Mouse (Mus musculus) gastrocnemius, adult 2 months (tissue): ENCODE measurements around the gene Cnn3. TPM values are rescaled to one million over a fixed set of nuclear protein-coding genes. Genes with fewer than 3 reads are reported as not detected.

ENCODE experiments used
- DNase-seq: peaks from one replicate; pipeline ENCODE4 v3.0.0; 2022
- H3K27ac ChIP-seq: fragments of 200-600 bp; 2 replicates; pipeline ENCODE4 v1.8.1; 2022; ENCODE audit warnings: mild to moderate bottlenecking
- H3K4me3 ChIP-seq: fragments of 200-600 bp; 2 replicates; pipeline ENCODE4 v1.8.1; 2022; ENCODE audit warnings: mild to moderate bottlenecking, moderate library complexity
- CTCF ChIP-seq: fragments of 200-600 bp; IDR thresholded peaks from 2 replicates; pipeline ENCODE4 v1.8.1; 2022; ENCODE audit warnings: antibody characterized with exemption, mild to moderate bottlenecking, moderate library complexity
- intact Hi-C: fragments of 180-260 bp; cut with DNase I; formaldehyde crosslinking; loops from one replicate; pipeline ENCODE4 v1.15.1; 2025
- total RNA-seq, 2 experiments: library from RNA; stranded (reverse); gene quantifications; 2 replicates each; pipeline ENCODE4 v1.2.3; 2021

Cnn3 gene
- total RNA-seq, 2 experiments from 2014 or later: 16.5 to 28.2 TPM

GRCm38 (mm10) chr3:121492026-121492425, 65.7 kb downstream of the Cnn3 start:
- H3K27ac ChIP-seq: no peak overlapping the region
- TF ChIP-seq CTCF: no peak
- no peak for DNase-seq
- H3K4me3 ChIP-seq: no peak overlapping the region
- intact Hi-C loops: no loop called here

GRCm38 (mm10) chr3:121493997-121494421, 67.7 kb downstream of the Cnn3 start:
- no peak for TF ChIP-seq CTCF
- Histone ChIP-seq H3K4me3 (peak overlapping the region; percentile 43), H3K27ac (0 out of 2 replicates have a peak overlapping the region, but pooled peaks have one; percentile 16)
- no peak for DNase-seq
- intact Hi-C loops: no loop called here

GRCm38 (mm10) chr3:121500225-121500624, 73.9 kb downstream of the Cnn3 start:
- TF ChIP-seq CTCF: no peak; the same call in 1 of the 2 replicates
- DNase-seq: peak; percentile 84
- H3K4me3 ChIP-seq: no peak overlapping the region
- H3K27ac ChIP-seq: no peak overlapping the region
- intact Hi-C loops: loop anchor here (1.0 to 2.0 kb wide), 2 partner anchors 193 to 329 kb away; partner anchors contain the start of gene Rwdd3

GRCm38 (mm10) chr3:121500734-121501133, 74.4 kb downstream of the Cnn3 start:
- no peak for DNase-seq
- Histone ChIP-seq H3K4me3 (no peak overlapping the region), H3K27ac (no peak overlapping the region)
- TF ChIP-seq CTCF: no peak
- intact Hi-C loops: loop anchor here (1.0 to 2.0 kb wide), 2 partner anchors 193 to 330 kb away; partner anchors contain the start of gene Rwdd3

- intact Hi-C loops: no loop called here
- TF ChIP-seq CTCF: no peak
- H3K4me3 ChIP-seq: no peak overlapping the region
These were observed 78.7 kb downstream of the Cnn3 start for GRCm38 (mm10) chr3:121504927-121505487.

GRCm38 (mm10) chr3:121506175-121506574, 79.9 kb downstream of the Cnn3 start:
- intact Hi-C loops: no loop called here
- no peak for DNase-seq
- no peak for TF ChIP-seq CTCF
- Histone ChIP-seq H3K27ac (no peak overlapping the region), H3K4me3 (no peak overlapping the region)

More at GRCm38 (mm10) chr3:121504927-121505487, 78.7 kb downstream of the Cnn3 start:
- no peak overlapping the region for H3K27ac ChIP-seq
- no peak for DNase-seq

- DNase-seq: no peak
- no peak overlapping the region for H3K27ac ChIP-seq
- no peak overlapping the region for H3K4me3 ChIP-seq
- no peak for TF ChIP-seq CTCF
- intact Hi-C loops: no loop called here
These were observed 80.5 kb downstream of the Cnn3 start for GRCm38 (mm10) chr3:121506756-121507155.

GRCm38 (mm10) chr3:121507678-121508077, 81.4 kb downstream of the Cnn3 start:
- DNase-seq: no peak
- intact Hi-C loops: no loop called here
- no peak overlapping the region for H3K4me3 ChIP-seq
- no peak overlapping the region for H3K27ac ChIP-seq
- no peak for TF ChIP-seq CTCF

Other genes starting within 250 kb of the Cnn3 start
- 10 to 100 TPM; 44.5 to 47.4 TPM for gene Tmem56, start 143.4 kb upstream of the Cnn3 start, total RNA-seq
- gene Alg14, start 134.7 kb upstream of the Cnn3 start, total RNA-seq: 1 to 10 TPM; 7.5 to 7.7 TPM
- gene Slc44a3, start 105.9 kb downstream of the Cnn3 start, total RNA-seq: not detected
- gene 4930432M17Rik, start 244.3 kb downstream of the Cnn3 start, total RNA-seq: not detected